Mouse (Mus musculus): ENCODE data around the gene Cul9.

GRCm38 (mm10) chr17:46483561-46484001 lies 62.6 kb downstream of the Cul9 start:
- TF ChIP-seq CTCF (IDR thresholded peaks at IDR 0.05; ENCODE audit: low read depth, low read length) (no peak), GATA1 (IDR thresholded peaks at IDR 0.05; ENCODE audit: borderline replicate concordance, low read length) (no peak), TAL1 (conservative IDR thresholded peaks at IDR 0.05; ENCODE audit: low read depth, low read length) (no peak), GATA2 (IDR thresholded peaks at IDR 0.05; ENCODE audit: borderline replicate concordance, low read depth, low read length) (no peak), POLR2AphosphoS5 (IDR thresholded peaks at IDR 0.05; ENCODE audit: insufficient replicate concordance, low read depth, low read length) (no peak)
